Mouse (Mus musculus) neural tube, postnatal 0 days (tissue): ENCODE data around the gene Nt5c. TPM values are rescaled to one million over a fixed set of nuclear protein-coding genes. Genes with fewer than 3 reads are reported as not detected.

Experiments used
- microRNA-seq: library from miRNA; unstranded; fragments of <30 nt; microRNA quantifications from one replicate; pipeline ENCODE4, GENCODE M21; 2016
- polyA plus RNA-seq: library from polyadenylated mRNA; unstranded; fragments of >200 nt; fragmentation: Nextera tagmentation; extraction: Ambion mirVana; gene quantifications from 2 replicates; pipeline ENCODE4 v1.2.1, GENCODE M21; 2015

Gene Nt5c
- polyA plus RNA-seq: 147 and 152 TPM in 2 replicates

GRCm38 (mm10) chr11:115491356-115492083 lies at the start of gene Nt5c:
Gene Nt5c, minus strand, starts transcription at chr11:115491862.

GRCm38 (mm10) chr11:115536038-115536681 lies 44.5 kb upstream of the Nt5c start, which contains the start of gene Sumo2:
Gene Sumo2, minus strand, starts transcription at chr11:115536276.

GRCm38 (mm10) chr11:115514238-115514663 lies 22.6 kb upstream of the Nt5c start, which contains the start of gene Jpt1:
Gene Jpt1, minus strand, starts transcription at chr11:115514387.

DNA sequence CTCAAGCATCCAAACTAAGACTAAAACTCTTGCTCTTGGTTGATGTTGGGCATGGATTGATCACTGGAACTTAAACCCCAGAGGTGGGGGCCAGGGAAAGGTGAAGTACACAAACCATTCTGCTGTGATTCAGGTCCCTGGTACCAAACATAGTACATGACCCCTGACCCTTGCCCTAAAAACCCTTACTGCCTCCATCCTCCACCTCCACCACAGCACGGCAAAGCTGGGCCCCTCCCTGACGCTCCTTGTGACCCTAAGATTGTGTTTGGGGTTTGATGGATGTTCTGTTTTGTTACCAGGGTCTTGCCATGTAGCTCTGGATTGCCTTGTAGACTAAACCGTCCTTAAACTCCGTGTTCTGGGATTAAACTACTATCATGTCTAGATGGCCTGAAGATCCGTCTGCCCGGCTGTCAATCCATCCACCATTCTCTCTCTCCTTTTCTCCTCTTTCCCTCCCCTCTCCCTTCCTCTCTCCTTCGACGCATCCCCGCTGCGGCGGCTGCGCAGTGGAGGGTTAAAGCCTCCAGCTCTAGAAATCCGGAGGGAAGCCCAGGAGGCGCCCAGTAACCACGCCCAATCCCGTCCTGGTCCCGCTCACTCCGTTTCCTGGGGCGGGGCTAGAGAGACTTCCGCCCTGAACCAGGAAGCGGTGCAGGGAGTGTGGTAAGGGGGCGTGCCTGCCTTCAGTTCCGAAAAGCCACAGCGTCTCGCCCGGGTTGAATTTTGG lies 16.5 kb downstream of the Nt5c start, which contains the start of gene Armc7:
Gene Armc7, plus strand, starts transcription at position 643 of the 733 bp plus-strand sequence.

DNA sequence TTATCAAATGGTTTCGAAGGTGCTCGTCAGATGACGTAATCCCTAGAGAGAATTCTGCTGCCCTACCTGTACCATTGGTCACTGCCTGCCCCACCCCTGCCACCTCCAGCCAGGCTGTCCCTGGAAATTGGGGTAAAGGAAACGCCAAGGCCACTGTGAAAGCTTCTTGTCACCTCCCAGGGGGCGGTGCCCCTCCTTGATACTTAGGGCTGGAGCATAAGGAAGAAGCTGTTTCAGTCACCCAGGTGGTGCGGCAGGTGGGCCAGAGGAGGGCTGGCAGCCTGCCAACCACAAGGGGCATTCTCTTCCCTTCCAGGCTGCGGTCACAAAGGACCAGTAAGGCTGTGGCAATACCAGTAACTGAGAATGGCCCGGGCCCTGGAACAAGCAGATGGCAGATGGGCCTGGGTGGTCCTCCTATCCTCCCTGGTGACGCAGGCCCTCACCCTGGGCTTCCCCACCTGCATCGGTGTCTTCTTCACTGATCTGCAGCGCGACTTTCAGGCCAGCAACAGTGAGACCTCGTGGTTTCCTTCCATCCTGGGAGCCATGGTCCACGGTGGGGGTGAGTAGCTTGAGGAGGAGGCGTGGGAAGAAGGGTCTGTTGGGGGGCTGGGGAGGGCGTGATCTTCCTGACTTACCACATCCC lies 29.3 kb downstream of the Nt5c start, which contains the start of gene Slc16a5:
Gene Slc16a5, plus strand, starts transcription at position 232 of the 649 bp plus-strand sequence.

Small RNAs within 50 kb of the gene (microRNA-seq; reads per million reads assigned to microRNA genes)
- gene Mir3968: not detected

Other genes starting within 250 kb of the Nt5c start
- gene Grin2c, start 224.6 kb downstream of the Nt5c start, polyA plus RNA-seq: 0.57 and 0.72 TPM in 2 replicates
- 16.9 and 19.4 TPM in 2 replicates for gene Fdxr, start 214.8 kb downstream of the Nt5c start, polyA plus RNA-seq
- 1.9 and 2.4 TPM in 2 replicates for gene Fads6, start 194.2 kb downstream of the Nt5c start, polyA plus RNA-seq
- 0.65 and 0.90 TPM in 2 replicates for gene Otop2, start 184.7 kb downstream of the Nt5c start, polyA plus RNA-seq
- 0.09 and 0.21 TPM in 2 replicates for gene Ush1g, start 169.8 kb downstream of the Nt5c start, polyA plus RNA-seq
- 3.0 TPM in 2 replicates for gene Otop3, start 157.1 kb downstream of the Nt5c start, polyA plus RNA-seq
- 60.9 and 66.1 TPM in 2 replicates for gene Hid1, start 124.1 kb downstream of the Nt5c start, polyA plus RNA-seq
- gene Cdr2l, start 109.9 kb downstream of the Nt5c start, polyA plus RNA-seq: 20.6 and 24.5 TPM in 2 replicates
- 190 and 194 TPM in 2 replicates for gene Mrpl58, start 88.1 kb downstream of the Nt5c start, polyA plus RNA-seq
- gene Atp5h, start 71.9 kb downstream of the Nt5c start, polyA plus RNA-seq: 1,130 and 1,223 TPM in 2 replicates
- gene Kctd2, start 71.7 kb downstream of the Nt5c start, polyA plus RNA-seq: 28.8 and 29.5 TPM in 2 replicates
- gene Trim80, start 51.3 kb downstream of the Nt5c start, polyA plus RNA-seq: 0.23 and 0.27 TPM in 2 replicates
- gene Slc16a5, start 29.4 kb downstream of the Nt5c start, polyA plus RNA-seq: 0.27 and 0.37 TPM in 2 replicates
- gene Armc7, start 16.2 kb downstream of the Nt5c start, polyA plus RNA-seq: 13.8 and 16.8 TPM in 2 replicates
- 695 and 744 TPM in 2 replicates for gene Jpt1, start 22.5 kb upstream of the Nt5c start, polyA plus RNA-seq
- gene Sumo2, start 44.4 kb upstream of the Nt5c start, polyA plus RNA-seq: 816 and 833 TPM in 2 replicates
- 63.5 and 76.1 TPM in 2 replicates for gene Nup85, start 72.6 kb upstream of the Nt5c start, polyA plus RNA-seq
- gene Mrps7, start 112.1 kb upstream of the Nt5c start, polyA plus RNA-seq: 80.0 and 80.6 TPM in 2 replicates
- 22.2 and 26.4 TPM in 2 replicates for gene Gga3, start 112.2 kb upstream of the Nt5c start, polyA plus RNA-seq
- 23.5 and 26.7 TPM in 2 replicates for gene Mif4gd, start 121.1 kb upstream of the Nt5c start, polyA plus RNA-seq
- 42.3 and 43.0 TPM in 2 replicates for gene Slc25a19, start 136.4 kb upstream of the Nt5c start, polyA plus RNA-seq
- gene Grb2, start 216.7 kb upstream of the Nt5c start, polyA plus RNA-seq: 149 and 165 TPM in 2 replicates